ENCODE assay signal across 8 mouse cellular contexts in the genomic region with DNA sequence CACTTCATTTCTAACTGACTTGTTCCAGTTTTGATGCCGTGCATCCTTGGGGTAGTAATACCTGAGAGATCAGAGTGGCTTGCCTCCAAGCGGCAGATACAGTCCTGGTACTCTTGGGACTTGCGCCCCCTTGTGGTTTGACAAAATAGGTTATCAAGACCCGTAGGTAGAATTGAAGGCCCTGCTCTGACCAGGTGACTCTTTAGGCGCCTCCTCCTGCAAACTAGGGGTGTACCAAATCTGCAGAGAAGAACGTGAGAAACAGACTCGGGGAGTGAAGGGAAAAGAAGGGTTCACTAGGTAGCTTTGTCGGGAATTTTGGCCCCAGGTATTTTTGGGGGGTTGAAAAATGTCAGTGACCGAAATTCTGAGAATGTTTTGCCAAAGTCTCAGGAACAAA. TPM values are rescaled to one million over a fixed set of nuclear protein-coding genes. Genes with fewer than 3 reads are reported as not detected.
DNase-seq lines count a peak whose midpoint lies in the region; ATAC-seq and TF ChIP-seq lines count a peak whose summit lies in the region.

No protein-coding gene starts in this region.

- intact Hi-C loops in gastrocnemius, adult 2 months (cut with DNase I) = loop anchor here (1.0 to 5.0 kb wide), 2 partner anchors 141 to 590 kb away; no protein-coding TSS in a partner anchor
- intact Hi-C loops in left cerebral cortex, adult 2 months (cut with DNase I) = loop anchor here (1.0 to 10.0 kb wide), 4 partner anchors 69 to 167 kb away; a partner anchor contains a TSS

- H3K9ac ChIP-seq in hindbrain, postnatal 0 days (replicated peaks; ENCODE audit: low read length) = no peak overlapping the region; the same call in 1 of the 2 replicates

- no peaks in the 10 kb centered on the region for H3K27me3 ChIP-seq in hindbrain, postnatal 0 days (ENCODE audit: insufficient read depth, low read length)

- no peaks in the 10 kb centered on the region for H3K9me3 ChIP-seq in hindbrain, postnatal 0 days (ENCODE audit: low read length)

- WGBS in hindbrain, postnatal 0 days = 4% methylated on average over 9 of the region's 9 CpGs

- no peaks in the 10 kb centered on the region for H3K36me3 ChIP-seq in hindbrain, postnatal 0 days (ENCODE audit: insufficient read depth, low read length)

- DNase-seq in gastrocnemius, adult 2 months = peak; percentile 83
- peak; percentile 88 for DNase-seq in hindbrain, postnatal 0 days (ENCODE audit: low spot score)
- DNase-seq in left cerebral cortex, adult 2 months (ENCODE audit: extremely low spot score in 1 of 2, low spot score in 2 of 2) = peak; percentile 76 to 79
- peak; percentile 82 for DNase-seq in right cerebral cortex, adult 18-20 months
- peak; percentile 84 for DNase-seq in urinary bladder, postnatal 25 days (ENCODE audit: low spot score)

- peak overlapping the region; percentile 60 for H3K4me3 ChIP-seq in gastrocnemius, adult 2 months
- no peak overlapping the region for H3K4me3 ChIP-seq in hindbrain, postnatal 0 days (ENCODE audit: low read length)
- H3K4me3 ChIP-seq in left cerebral cortex, adult 2 months = no peak overlapping the region

- no peaks in the 10 kb centered on the region for H3K4me1 ChIP-seq in hindbrain, postnatal 0 days (ENCODE audit: insufficient read depth, low read length)

- H3K27ac ChIP-seq in gastrocnemius, adult 2 months = peak overlapping the region; percentile 72
- H3K27ac ChIP-seq in hindbrain, postnatal 0 days = no peak overlapping the region
- no peak overlapping the region for H3K27ac ChIP-seq in left cerebral cortex, adult 2 months

- H3K4me2 ChIP-seq in hindbrain, postnatal 0 days (ENCODE audit: low read depth, low read length) = peak overlapping the region; percentile 41

- ATAC-seq in activated CD4-positive, CD25-positive, alpha-beta regulatory T cell, adult 4 months = peak; percentile 63
- ATAC-seq in common myeloid progenitor, adult 5-6 weeks (replicated peaks; ENCODE audit: low read depth, poor library complexity, severe bottlenecking) = peak; percentile 42
- ATAC-seq in hindbrain, postnatal 0 days = peak; percentile 58
- ATAC-seq in megakaryocyte, adult 5-6 weeks (ENCODE audit: poor library complexity, severe bottlenecking) = peak; percentile 63

- peak; percentile 85 for TF ChIP-seq CTCF in gastrocnemius, adult 2 months (IDR thresholded peaks at IDR 0.05)
- TF ChIP-seq CTCF in hindbrain, postnatal 0 days (IDR thresholded peaks at IDR 0.05; ENCODE audit: low read depth) = peak; percentile 84
- peak; percentile 87 for TF ChIP-seq CTCF in left cerebral cortex, adult 2 months (IDR thresholded peaks at IDR 0.05)

RNA-seq across cellular contexts. Expression of a gene that starts 7.9 kb away (rescaled TPM):
- 100 to 1,000 TPM in 1 of 2 experiments, 10 to 100 TPM in 1; 82.2 to 161 TPM for polyA plus RNA-seq in activated CD4-positive, CD25-positive, alpha-beta regulatory T cell, adult 4 months (2017; shearing (Covaris generic))
- total RNA-seq in common myeloid progenitor, adult 5-6 weeks (2017) = 2.3 and 9.9 TPM in 2 replicates
- total RNA-seq in gastrocnemius, adult 2 months (2021) = under 1 TPM; 0.39 to 0.61 TPM
- total RNA-seq in hindbrain, postnatal 0 days (2014; rRNA removed) = not detected in 2 replicates
- polyA plus RNA-seq in hindbrain, postnatal 0 days (2015; fragmentation: Nextera tagmentation; extraction: Ambion mirVana) = 1.0 and 1.6 TPM in 2 replicates
- not detected for total RNA-seq in left cerebral cortex, adult 2 months (2021)
- total RNA-seq in megakaryocyte, adult 5-6 weeks (2015) = 66.9 and 85.5 TPM in 2 replicates
- 38.3 and 40.8 TPM in 2 replicates for total RNA-seq in megakaryocyte, adult 5-6 weeks (2017)
